Mouse (Mus musculus) T-helper 2 cell (primary cell): ENCODE results near the gene Kcnd3.

ENCODE experiments used
- in situ Hi-C: fragments of 300-600 bp; cut with MboI, MseI; formaldehyde crosslinking; loops from one replicate; pipeline ENCODE4 v1.15.1; 2025; ENCODE audit warnings: high pct_unique_total_duplicates

Kcnd3 gene

GRCm38 (mm10) chr3:105453214-105453950 is 1.3 kb downstream of the Kcnd3 start:
- in situ Hi-C loops, result no loop called here

- in situ Hi-C loops, result loop anchor here (5.0 kb wide), 1 partner anchor 635 kb away; no protein-coding TSS in a partner anchor
Observed at GRCm38 (mm10) chr3:105457657-105458056, 5.5 kb downstream of the Kcnd3 start.

- in situ Hi-C loops, result no loop called here
Observed at GRCm38 (mm10) chr3:105466538-105466937, 14.4 kb downstream of the Kcnd3 start.

- in situ Hi-C loops, result no loop called here
Observed at GRCm38 (mm10) chr3:105472564-105472963, 20.4 kb downstream of the Kcnd3 start.

- in situ Hi-C loops, result no loop called here
Observed at GRCm38 (mm10) chr3:105476408-105476807, 24.3 kb downstream of the Kcnd3 start.

- in situ Hi-C loops, result no loop called here
Observed at GRCm38 (mm10) chr3:105478876-105479275, 26.7 kb downstream of the Kcnd3 start.

GRCm38 (mm10) chr3:105481419-105481818 is 29.3 kb downstream of the Kcnd3 start:
- in situ Hi-C loops, result no loop called here

- in situ Hi-C loops, result no loop called here
Observed at GRCm38 (mm10) chr3:105483651-105484052, 31.5 kb downstream of the Kcnd3 start.

GRCm38 (mm10) chr3:105487171-105487570 is 35.0 kb downstream of the Kcnd3 start:
- in situ Hi-C loops, result no loop called here

GRCm38 (mm10) chr3:105489607-105490006 is 37.5 kb downstream of the Kcnd3 start:
- in situ Hi-C loops, result loop anchor here (5.0 kb wide), 1 partner anchor 888 kb away; no protein-coding TSS in a partner anchor

- in situ Hi-C loops, result loop anchor here (5.0 kb wide), 1 partner anchor 882 kb away; no protein-coding TSS in a partner anchor
Observed at GRCm38 (mm10) chr3:105494886-105495285, 42.8 kb downstream of the Kcnd3 start.

GRCm38 (mm10) chr3:105496216-105496615 is 44.1 kb downstream of the Kcnd3 start:
- in situ Hi-C loops, result no loop called here

GRCm38 (mm10) chr3:105496935-105497334 is 44.8 kb downstream of the Kcnd3 start:
- in situ Hi-C loops, result no loop called here

- in situ Hi-C loops, result no loop called here
Observed at GRCm38 (mm10) chr3:105501071-105501470, 48.9 kb downstream of the Kcnd3 start.

GRCm38 (mm10) chr3:105504272-105504671 is 52.1 kb downstream of the Kcnd3 start:
- in situ Hi-C loops, result no loop called here

GRCm38 (mm10) chr3:105505161-105505872 is 53.2 kb downstream of the Kcnd3 start:
- in situ Hi-C loops, result no loop called here

- in situ Hi-C loops, result no loop called here
Observed at GRCm38 (mm10) chr3:105505873-105506170, 53.7 kb downstream of the Kcnd3 start.

GRCm38 (mm10) chr3:105506592-105506991 is 54.5 kb downstream of the Kcnd3 start:
- in situ Hi-C loops, result no loop called here

- in situ Hi-C loops, result no loop called here
Observed at GRCm38 (mm10) chr3:105509321-105509720, 57.2 kb downstream of the Kcnd3 start.

GRCm38 (mm10) chr3:105511836-105512235 is 59.7 kb downstream of the Kcnd3 start:
- in situ Hi-C loops, result no loop called here

GRCm38 (mm10) chr3:105514215-105514614 is 62.1 kb downstream of the Kcnd3 start:
- in situ Hi-C loops, result no loop called here

- in situ Hi-C loops, result no loop called here
Observed at GRCm38 (mm10) chr3:105515035-105515434, 62.9 kb downstream of the Kcnd3 start.

- in situ Hi-C loops, result no loop called here
Observed at GRCm38 (mm10) chr3:105515640-105516039, 63.5 kb downstream of the Kcnd3 start.
